Mouse (Mus musculus) MEL (cell line): ENCODE data around the gene Gm47791. TPM values are rescaled to one million over a fixed set of nuclear protein-coding genes. Genes with fewer than 3 reads are reported as not detected.

ENCODE experiments used
- DNase-seq: peaks from one replicate; pipeline ENCODE4 v3.0.0; 2011; ENCODE audit warnings: low read depth, low spot score
- H3K27ac ChIP-seq: 2 replicates; pipeline ENCODE4 v1.5.1; 2012; ENCODE audit warnings: low read depth, mild to moderate bottlenecking, control low read depth, low read length, moderate library complexity; ENCODE audit not compliant: control insufficient read depth
- H3K27me3 ChIP-seq, 2 experiments: fragments of 150-350 bp in 1 of 2; sonication (generic) in 1 of 2; 2 replicates each; pipeline ENCODE4 v1.6.1; 2012; ENCODE audit warnings: low read length in 2 of 2, mild to moderate bottlenecking in 2 of 2, improper control_type of control experiment in 1 of 2, moderate library complexity in 1 of 2; ENCODE audit not compliant: insufficient read depth in 2 of 2, control insufficient read depth in 1 of 2
- H3K36me3 ChIP-seq, 2 experiments: 2 replicates each; pipeline ENCODE4 v1.6.1; 2012 to 2014; ENCODE audit warnings: low read length in 2 of 2, improper control_type of control experiment in 1 of 2, inconsistent platforms in 1 of 2, mild to moderate bottlenecking in 1 of 2; ENCODE audit not compliant: insufficient read depth in 2 of 2, control insufficient read depth in 1 of 2
- H3K4me1 ChIP-seq, 2 experiments: fragments of 150-350 bp in 1 of 2; sonication (generic) in 1 of 2; 2 replicates each; pipeline ENCODE4 v1.6.1; 2012; ENCODE audit warnings: low read length in 2 of 2, improper control_type of control experiment in 1 of 2, mild to moderate bottlenecking in 1 of 2; ENCODE audit not compliant: insufficient read depth in 2 of 2, control insufficient read depth in 1 of 2
- H3K4me3 ChIP-seq, 2 experiments: fragments of 150-350 bp in 1 of 2; sonication (generic) in 1 of 2; 2 replicates each; pipeline ENCODE4 v1.5.1; 2012; ENCODE audit warnings: low read depth in 2 of 2, low read length in 2 of 2, mild to moderate bottlenecking in 2 of 2, moderate library complexity in 2 of 2, control low read depth in 1 of 2, improper control_type of control experiment in 1 of 2; ENCODE audit not compliant: control insufficient read depth in 1 of 2, insufficient read depth in 1 of 2
- H3K79me2 ChIP-seq: 2 replicates; pipeline ENCODE4 v1.6.1; 2012; ENCODE audit warnings: mild to moderate bottlenecking, low read length, moderate library complexity; ENCODE audit not compliant: control insufficient read depth, poor library complexity, insufficient read depth
- H3K9ac ChIP-seq: 2 replicates; pipeline ENCODE4 v1.6.1; 2012; ENCODE audit warnings: low read depth, mild to moderate bottlenecking, control low read depth, low read length, moderate library complexity; ENCODE audit not compliant: control insufficient read depth, poor library complexity, severe bottlenecking
- H3K9me3 ChIP-seq: fragments of 150-350 bp; sonication (generic); replicated peaks from 2 replicates; pipeline ENCODE4 v1.6.1; 2012; ENCODE audit warnings: mild to moderate bottlenecking, low read length, improper control_type of control experiment, moderate library complexity; ENCODE audit not compliant: insufficient read depth
- BHLHE40 ChIP-seq: IDR thresholded peaks from 2 replicates; pipeline ENCODE4 v1.6.1; 2012; ENCODE audit warnings: low read depth, mild to moderate bottlenecking, inconsistent platforms, low read length, improper control_type of control experiment, borderline replicate concordance
- CHD1 ChIP-seq: IDR thresholded peaks from 2 replicates; pipeline ENCODE4 v1.6.1; 2012; ENCODE audit warnings: low read depth, mild to moderate bottlenecking, inconsistent platforms, low read length, improper control_type of control experiment
- E2F4 ChIP-seq: IDR thresholded peaks from 2 replicates; pipeline ENCODE4 v1.6.1; 2011; ENCODE audit warnings: low read depth, low read length, improper control_type of control experiment, borderline replicate concordance
- ELF1 ChIP-seq: IDR thresholded peaks from 2 replicates; pipeline ENCODE4 v1.6.1; 2014; ENCODE audit warnings: low read depth, mild to moderate bottlenecking, inconsistent platforms, low read length, improper control_type of control experiment, moderate library complexity
- EP300 ChIP-seq, 2 experiments: IDR thresholded peaks; 2 replicates each; pipeline ENCODE4 v1.6.1; 2011; ENCODE audit warnings: improper control_type of control experiment in 2 of 2, low read length in 2 of 2, low read depth in 1 of 2, mild to moderate bottlenecking in 1 of 2
- GABPA ChIP-seq: IDR thresholded peaks from 2 replicates; pipeline ENCODE4 v1.6.1; 2012; ENCODE audit warnings: low read depth, mild to moderate bottlenecking, inconsistent platforms, low read length, improper control_type of control experiment, moderate library complexity
- GATA1 ChIP-seq: IDR thresholded peaks from 2 replicates; pipeline ENCODE4 v1.6.1; 2011; ENCODE audit warnings: low read depth, low read length, improper control_type of control experiment
- HCFC1 ChIP-seq: IDR thresholded peaks from 2 replicates; pipeline ENCODE4 v1.6.1; 2012; ENCODE audit warnings: low read depth, mild to moderate bottlenecking, inconsistent platforms, low read length, improper control_type of control experiment, moderate library complexity
- KAT2A ChIP-seq: conservative IDR thresholded peaks from 2 replicates; pipeline ENCODE4 v1.6.1; 2012; ENCODE audit warnings: low read depth, low read length, improper control_type of control experiment, inconsistent platforms
- MAFK ChIP-seq: IDR thresholded peaks from 2 replicates; pipeline ENCODE4 v1.6.1; 2011; ENCODE audit warnings: low read depth, mild to moderate bottlenecking, low read length, improper control_type of control experiment, borderline replicate concordance
- MAX ChIP-seq: IDR thresholded peaks from 2 replicates; pipeline ENCODE4 v1.6.1; 2011; ENCODE audit warnings: low read length, improper control_type of control experiment
- MAZ ChIP-seq: IDR thresholded peaks from 2 replicates; pipeline ENCODE4 v1.6.1; 2012; ENCODE audit warnings: low read depth, mild to moderate bottlenecking, inconsistent platforms, low read length, improper control_type of control experiment
- MYC ChIP-seq: IDR thresholded peaks from 2 replicates; pipeline ENCODE4 v1.6.1; 2011; ENCODE audit warnings: low read depth, mild to moderate bottlenecking, low read length, improper control_type of control experiment, moderate library complexity
- NELFE ChIP-seq: IDR thresholded peaks from 2 replicates; pipeline ENCODE4 v1.6.1; 2011; ENCODE audit warnings: low read depth, low read length, improper control_type of control experiment
- NRF1 ChIP-seq: IDR thresholded peaks from 2 replicates; pipeline ENCODE4 v1.6.1; 2014; ENCODE audit warnings: low read depth, mild to moderate bottlenecking, inconsistent platforms, low read length, improper control_type of control experiment, moderate library complexity; ENCODE audit not compliant: poor library complexity, insufficient read depth, severe bottlenecking
- RCOR1 ChIP-seq: IDR thresholded peaks from 2 replicates; pipeline ENCODE4 v1.6.1; 2012; ENCODE audit warnings: low read depth, mild to moderate bottlenecking, inconsistent platforms, low read length, improper control_type of control experiment
- SMC3 ChIP-seq: IDR thresholded peaks from 2 replicates; pipeline ENCODE4 v1.6.1; 2011; ENCODE audit warnings: low read depth, low read length, improper control_type of control experiment
- TBP ChIP-seq: IDR thresholded peaks from 2 replicates; pipeline ENCODE4 v1.8.0; 2011; ENCODE audit warnings: low read depth, low read length, improper control_type of control experiment
- TCF12 ChIP-seq: IDR thresholded peaks from 2 replicates; pipeline ENCODE4 v1.6.1; 2014; ENCODE audit warnings: low read depth, mild to moderate bottlenecking, inconsistent platforms, low read length, improper control_type of control experiment, moderate library complexity
- UBTF ChIP-seq: IDR thresholded peaks from 2 replicates; pipeline ENCODE4 v1.6.1; 2012; ENCODE audit warnings: low read depth, mild to moderate bottlenecking, inconsistent platforms, low read length, improper control_type of control experiment, moderate library complexity, borderline replicate concordance; ENCODE audit not compliant: insufficient read depth
- ZC3H11A ChIP-seq: IDR thresholded peaks from 2 replicates; pipeline ENCODE4 v1.6.1; 2012; ENCODE audit warnings: low read depth, mild to moderate bottlenecking, inconsistent platforms, low read length, improper control_type of control experiment
- ZMIZ1 ChIP-seq: IDR thresholded peaks from 2 replicates; pipeline ENCODE4 v1.6.1; 2012; ENCODE audit warnings: low read depth, mild to moderate bottlenecking, inconsistent platforms, low read length, improper control_type of control experiment, moderate library complexity
- polyA plus RNA-seq, 2 experiments: library from polyadenylated mRNA; stranded (reverse) in 1 of 2; unstranded in 1 of 2; fragments of >175 nt in 1 of 2; fragments of >200 nt in 1 of 2; gene quantifications; 2 replicates each; pipeline versions ENCODE4 v1.2.1 to v1.2.4; 2012; ENCODE audit warnings: low replicate concordance in 2 of 2, low read depth in 1 of 2; ENCODE audit not compliant: insufficient read length in 2 of 2, insufficient read depth in 1 of 2, missing spikeins in 1 of 2
- total RNA-seq: library from RNA; depleted of rRNA; stranded (reverse); fragments of 300-350 nt; gene quantifications from 2 replicates; pipeline ENCODE4 v1.2.3, GENCODE M21; 2012

Gm47791 gene
- total and polyA plus RNA-seq, 3 experiments = not detected

- H3K4me3 ChIP-seq = no peak overlapping the region
- 0 out of 4 replicates have a peak, but pooled peaks cover 0 to 2% of the 10 kb centered on the region in 2 experiments for H3K36me3 ChIP-seq
- H3K4me1 ChIP-seq = peaks cover 0 to 6% of the 10 kb centered on the region in 2 experiments; a peak in 2 of 4 replicates
- H3K9me3 ChIP-seq = no peaks in the 10 kb centered on the region
- TF ChIP-seq CHD1 (no peak), TBP (no peak), E2F4 (no peak), BHLHE40 (no peak), HCFC1 (no peak), NELFE (no peak), GATA1 (no peak), MYC (no peak), MAZ (no peak), GABPA (no peak), RCOR1 (no peak), UBTF (no peak), ELF1 (no peak), ZMIZ1 (no peak), SMC3 (no peak), EP300 (IDR thresholded peaks at IDR 0.05; ENCODE audit: low read depth in 1 of 2, low read length in 2 of 2) (no peak), NRF1 (no peak), TCF12 (no peak), ZC3H11A (no peak)
- no peak overlapping the region for H3K27ac ChIP-seq
- no peak overlapping the region for H3K9ac ChIP-seq
- no peak for DNase-seq
- no peaks in the 10 kb centered on the region for H3K79me2 ChIP-seq
- no peaks in the 10 kb centered on the region for H3K27me3 ChIP-seq
These were observed 12.5 kb upstream of the Gm47791 start for GRCm38 (mm10) chr1:82783559-82783958.

GRCm38 (mm10) chr1:82779388-82779966 lies 8.4 kb upstream of the Gm47791 start:
- Histone ChIP-seq H3K4me1 (no peaks in the 10 kb centered on the region), H3K9ac (no peak overlapping the region), H3K4me3 (no peak overlapping the region), H3K27me3 (no peaks in the 10 kb centered on the region), H3K79me2 (no peaks in the 10 kb centered on the region), H3K36me3 (no peaks in the 10 kb centered on the region), H3K9me3 (no peaks in the 10 kb centered on the region), H3K27ac (no peak overlapping the region)
- DNase-seq = no peak
- TF ChIP-seq MAX = no peak
- no peak for TF ChIP-seq KAT2A
- no peak for TF ChIP-seq MAFK
